Mouse (Mus musculus) kidney, embryonic 14.5 days (tissue): ENCODE results near the gene Serpina12. TPM values are rescaled to one million over a fixed set of nuclear protein-coding genes. Genes with fewer than 3 reads are reported as not detected.

Source experiments
- ATAC-seq: fragments of 200-750 bp; cut with Nextera tagmentation; 2 replicates; pipeline ENCODE4 v1.8.0; 2017; ENCODE audit warnings: moderate number of reproducible peaks, mild to moderate bottlenecking, moderate TSS enrichment, moderate library complexity; ENCODE audit not compliant: low FRiP score, low TSS enrichment
- H3K27ac ChIP-seq: fragments of 300-500 bp; sonication (generic); 2 replicates; pipeline ENCODE4 v1.5.1; 2014; ENCODE audit warnings: low read depth, mild to moderate bottlenecking, low read length, moderate library complexity, mixed read lengths
- H3K27me3 ChIP-seq: fragments of 300-500 bp; sonication (generic); 2 replicates; pipeline ENCODE4 v1.6.1; 2014; ENCODE audit warnings: mild to moderate bottlenecking, low read length; ENCODE audit not compliant: control insufficient read depth, insufficient read depth
- H3K36me3 ChIP-seq: fragments of 300-500 bp; sonication (generic); 2 replicates; pipeline ENCODE4 v1.6.1; 2014; ENCODE audit warnings: low read length, mixed read lengths; ENCODE audit not compliant: control insufficient read depth, insufficient read depth
- H3K4me1 ChIP-seq: fragments of 300-500 bp; sonication (generic); 2 replicates; pipeline ENCODE4 v1.6.1; 2014; ENCODE audit warnings: low read length, mixed read lengths; ENCODE audit not compliant: control insufficient read depth, insufficient read depth
- H3K4me2 ChIP-seq: fragments of 300-500 bp; sonication (generic); replicated peaks from 2 replicates; pipeline ENCODE4 v1.6.1; 2014; ENCODE audit warnings: low read depth, mild to moderate bottlenecking, low read length
- H3K4me3 ChIP-seq: fragments of 300-500 bp; sonication (generic); 2 replicates; pipeline ENCODE4 v1.5.1; 2014; ENCODE audit warnings: mild to moderate bottlenecking, low read length
- H3K9ac ChIP-seq: fragments of 300-500 bp; sonication (generic); 2 replicates; pipeline ENCODE4 v1.6.1; 2014; ENCODE audit warnings: low read depth, mild to moderate bottlenecking, low read length, moderate library complexity
- H3K9me3 ChIP-seq: fragments of 300-500 bp; sonication (generic); 2 replicates; pipeline ENCODE4 v1.6.1; 2016; ENCODE audit warnings: low read length; ENCODE audit not compliant: control insufficient read depth
- WGBS: fragments of 180-500 bp; shearing (Covaris S2); extraction: QIAGEN DNeasy Blood & Tissue Kit; methylation state at CpG from one replicate; pipeline ENCODE4 v1.1.7; 2014; 5-methylcytosine and 5-hydroxymethylcytosine counted together
- polyA plus RNA-seq: library from polyadenylated mRNA; unstranded; fragments of >200 nt; fragmentation: Nextera tagmentation; extraction: Ambion mirVana; gene quantifications from 2 replicates; pipeline ENCODE4 v1.2.1, GENCODE M21; 2014

Serpina12 gene
- polyA plus RNA-seq, 1 experiment from 2014 or later = not detected

DNA sequence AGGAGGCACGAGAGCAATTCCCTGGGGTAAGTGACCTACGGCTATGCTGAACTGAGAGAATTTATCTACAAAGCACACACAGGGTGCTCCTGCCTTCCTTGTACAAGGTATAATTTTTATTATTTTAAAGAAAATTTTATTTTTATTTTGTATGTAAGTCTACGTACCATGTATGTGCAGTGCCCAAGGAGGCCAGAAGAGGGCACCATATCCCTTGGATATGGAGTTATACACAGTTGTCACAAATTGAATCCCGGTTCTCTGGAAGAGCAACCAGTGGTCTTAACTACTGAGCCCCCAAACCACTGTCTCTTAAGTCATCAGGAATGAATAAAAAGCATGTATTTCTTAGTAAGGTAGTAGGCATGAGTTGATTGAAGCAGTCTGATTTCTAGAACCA, 59.3 kb downstream of the Serpina12 start:
- no peak for ATAC-seq

DNA sequence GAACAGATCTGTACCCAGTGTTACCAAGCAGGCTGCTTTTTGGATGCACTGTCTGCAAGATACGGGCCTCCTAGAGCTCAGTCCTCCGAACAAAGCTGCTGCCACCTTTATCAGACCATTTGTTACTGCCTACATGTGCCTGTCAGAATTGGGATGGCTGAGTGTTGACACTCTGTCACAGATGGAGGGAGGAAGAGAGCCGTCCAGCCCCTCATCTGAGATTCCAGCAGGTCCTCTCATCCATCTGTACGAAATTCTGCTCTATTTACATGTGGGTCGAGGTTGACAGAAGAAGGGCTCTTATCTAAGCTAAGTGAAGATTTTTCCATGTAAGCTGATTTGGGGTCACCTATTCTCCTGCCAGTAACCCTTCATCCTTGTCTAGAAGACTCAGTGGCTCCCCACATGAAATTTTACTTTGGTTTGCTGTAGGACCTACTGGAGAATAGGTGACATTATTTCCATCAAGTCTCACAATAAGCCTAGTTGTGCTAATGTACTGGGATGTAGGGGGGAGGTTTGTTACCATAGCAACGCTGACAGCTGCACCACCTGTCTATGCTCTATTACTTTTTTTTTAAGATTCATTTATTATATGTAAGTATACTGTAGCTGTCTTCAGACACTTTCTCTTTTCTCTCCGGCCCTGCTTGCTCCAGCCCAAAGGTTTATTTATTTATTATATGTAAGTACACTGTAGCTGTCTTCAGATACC, 62.4 kb downstream of the Serpina12 start:
- no peak for ATAC-seq
- Histone ChIP-seq H3K4me1 (no peaks in the 10 kb centered on the region), H3K36me3 (no peaks in the 10 kb centered on the region), H3K4me3 (no peak overlapping the region), H3K27ac (no peak overlapping the region), H3K4me2 (no peak overlapping the region), H3K9me3 (no peaks in the 10 kb centered on the region), H3K9ac (no peak overlapping the region), H3K27me3 (no peaks in the 10 kb centered on the region)
- WGBS = 80% methylated on average over 7 of the region's 7 CpGs

More for the DNA sequence above, 59.3 kb downstream of the Serpina12 start:
- Histone ChIP-seq H3K4me2 (no peak overlapping the region), H3K9ac (no peak overlapping the region), H3K9me3 (no peaks in the 10 kb centered on the region), H3K4me3 (no peak overlapping the region), H3K4me1 (no peaks in the 10 kb centered on the region), H3K27me3 (no peaks in the 10 kb centered on the region), H3K36me3 (no peaks in the 10 kb centered on the region), H3K27ac (no peak overlapping the region)
- 63% methylated on average over 4 of the region's 4 CpGs for WGBS

Other genes starting within 250 kb of the Serpina12 start
- 3.1 and 3.8 TPM in 2 replicates for gene Serpina1b, start 214.1 kb downstream of the Serpina12 start, polyA plus RNA-seq
- 4.6 and 7.4 TPM in 2 replicates for gene Serpina1a, start 180.9 kb downstream of the Serpina12 start, polyA plus RNA-seq
- gene Serpina1c, start 139.6 kb downstream of the Serpina12 start, polyA plus RNA-seq = 0.51 TPM in 1 of 2 replicates, not detected in the other
- gene Serpina1e, start 85.5 kb downstream of the Serpina12 start, polyA plus RNA-seq = 0.19 and 0.26 TPM in 2 replicates
- not detected in 2 replicates for gene Serpina11, start 54.5 kb downstream of the Serpina12 start, polyA plus RNA-seq
- gene Serpina9, start 30.7 kb downstream of the Serpina12 start, polyA plus RNA-seq = not detected in 2 replicates
- not detected in 2 replicates for gene Serpina5, start 56.7 kb upstream of the Serpina12 start, polyA plus RNA-seq
- gene Serpina3a, start 68.3 kb upstream of the Serpina12 start, polyA plus RNA-seq = not detected in 2 replicates
- gene Serpina3b, start 83.6 kb upstream of the Serpina12 start, polyA plus RNA-seq = not detected in 2 replicates
- gene Serpina3c, start 109.4 kb upstream of the Serpina12 start, polyA plus RNA-seq = not detected in 2 replicates
- not detected in 2 replicates for gene Serpina3f, start 170.1 kb upstream of the Serpina12 start, polyA plus RNA-seq
- 6.2 and 7.1 TPM in 2 replicates for gene Serpina3g, start 191.8 kb upstream of the Serpina12 start, polyA plus RNA-seq
- gene Serpina3i, start 218.7 kb upstream of the Serpina12 start, polyA plus RNA-seq = 0.22 TPM in 1 of 2 replicates, not detected in the other